Mouse (Mus musculus): ENCODE results near the gene Rpl3l.
"Not testable (repeated sequence)": the region's sequence is repeated elsewhere in the genome, so short reads cannot be mapped to it uniquely, and the experiment has no call there.

Gene Rpl3l

DNA sequence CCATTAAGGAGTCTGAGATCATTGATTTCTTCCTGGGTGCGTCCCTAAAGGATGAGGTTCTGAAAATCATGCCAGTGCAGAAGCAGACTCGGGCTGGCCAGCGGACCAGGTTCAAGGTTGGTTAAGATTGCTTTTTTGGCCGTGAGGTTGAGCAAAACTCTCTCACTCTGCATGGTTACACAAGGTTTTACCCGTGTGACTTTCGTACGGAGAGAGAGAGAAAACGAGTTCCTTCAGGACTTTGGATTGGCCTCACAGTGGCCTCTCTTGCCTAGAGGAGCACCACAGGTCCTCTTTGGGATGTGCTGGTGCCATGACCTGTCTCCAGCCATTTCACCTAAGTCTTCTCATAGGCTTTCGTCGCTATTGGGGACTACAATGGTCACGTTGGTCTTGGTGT lies 7.0 kb upstream of the Rpl3l start:
- not testable (repeated sequence) for DNase-seq

DNA sequence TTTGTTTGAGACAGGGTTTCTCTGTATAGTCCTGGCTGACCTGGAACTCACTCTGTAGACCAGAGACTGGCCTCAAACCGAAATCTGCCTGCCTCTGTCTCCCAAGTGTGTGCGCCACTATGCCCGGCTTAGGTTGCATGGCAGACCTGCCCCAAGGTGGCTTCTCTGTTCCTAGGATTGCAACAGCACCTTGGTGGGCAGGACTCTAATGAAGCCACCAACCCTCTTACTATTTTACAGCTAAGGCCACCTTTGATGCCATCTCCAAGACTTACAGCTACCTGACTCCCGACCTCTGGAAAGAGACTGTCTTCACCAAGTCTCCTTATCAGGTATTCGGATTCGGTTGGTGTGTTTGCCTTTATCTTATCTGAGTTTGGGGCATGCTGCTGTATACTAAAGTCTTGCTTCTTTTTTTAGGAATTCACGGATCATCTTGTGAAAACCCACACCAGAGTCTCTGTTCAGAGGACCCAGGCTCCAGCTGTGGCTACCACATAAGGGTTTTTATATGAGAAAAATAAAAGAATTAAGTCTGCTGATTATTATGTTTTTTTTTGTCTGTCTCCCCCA lies 6.2 kb upstream of the Rpl3l start:
- not testable (repeated sequence) for DNase-seq

DNA sequence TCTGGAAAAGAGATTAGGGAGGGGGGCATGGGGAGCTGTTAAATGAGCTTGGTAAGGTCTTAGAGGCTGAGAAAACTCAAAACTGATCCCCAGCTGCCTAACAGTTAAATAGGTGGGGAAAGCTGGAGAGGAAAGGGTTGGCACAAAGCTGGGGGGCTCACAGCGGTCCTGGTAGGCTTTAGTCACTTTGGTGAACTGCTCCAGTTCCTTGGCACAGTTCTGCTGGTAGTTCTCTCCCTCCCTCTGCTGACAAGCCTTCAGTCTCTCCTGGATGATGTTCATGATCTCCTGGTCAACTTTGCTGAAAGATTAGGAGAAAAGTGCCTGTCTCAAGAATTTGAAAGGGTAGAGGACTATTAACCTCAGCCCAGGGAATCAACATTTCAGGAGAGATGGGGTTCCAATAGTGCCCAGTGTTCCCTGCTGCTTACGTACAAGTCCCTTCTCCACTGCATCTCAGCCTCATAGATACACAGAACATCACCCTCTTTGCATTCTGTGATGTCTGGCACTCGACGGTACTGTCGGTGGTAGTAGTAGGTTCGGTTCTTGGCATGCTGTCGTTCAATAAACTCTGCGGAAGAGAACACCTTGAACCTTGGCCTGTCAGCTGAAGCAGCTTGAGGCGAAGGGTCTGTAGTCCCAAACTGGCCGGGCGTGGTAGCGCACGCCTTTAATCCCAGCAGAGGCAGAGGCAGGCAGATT lies 5.2 kb upstream of the Rpl3l start:
- no peak for DNase-seq

GRCm38 (mm10) chr17:24723122-24723880 lies 4.3 kb upstream of the Rpl3l start:
- DNase-seq: no peak

DNA sequence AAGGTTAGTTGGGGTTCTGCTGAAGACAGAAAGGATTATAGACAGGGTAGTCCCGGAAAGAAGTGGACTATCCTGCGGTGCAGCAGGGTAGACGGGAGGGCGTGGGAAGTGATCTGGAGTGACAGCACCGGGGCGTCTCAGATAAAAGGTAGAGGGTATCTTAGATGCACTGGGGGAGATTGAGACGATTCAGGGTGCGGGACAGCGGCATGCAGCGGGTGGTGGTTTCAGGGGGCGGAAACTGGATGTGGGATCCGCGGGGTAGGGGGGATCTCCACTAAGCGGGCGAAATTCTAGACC lies 3.8 kb upstream of the Rpl3l start:
- DNase-seq: no peak

DNA sequence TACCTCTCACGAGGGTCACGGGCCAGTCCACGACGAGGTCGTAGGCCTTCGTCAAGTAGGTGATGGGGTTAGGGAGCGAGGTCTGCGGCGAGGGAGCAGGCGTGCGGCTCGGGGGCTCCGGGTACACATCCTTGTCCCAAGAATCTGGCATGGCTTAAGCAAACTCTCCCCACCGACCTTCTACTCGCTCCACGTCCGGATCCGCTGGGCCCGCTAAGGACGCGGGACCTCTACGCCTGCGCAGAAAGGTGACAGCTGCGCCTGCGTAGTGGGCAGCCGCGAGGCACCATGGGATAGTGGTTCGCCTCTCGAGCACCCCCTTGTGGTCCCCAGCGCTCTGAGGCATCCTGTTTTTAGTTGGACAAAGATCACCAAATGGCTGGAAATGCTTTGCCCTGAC lies 3.4 kb upstream of the Rpl3l start, which contains the start of gene Ndufb10:
Gene Ndufb10 (minus strand): TSS at position 295 of the 400 bp plus-strand sequence.
- DNase-seq: peak; percentile 93

DNA sequence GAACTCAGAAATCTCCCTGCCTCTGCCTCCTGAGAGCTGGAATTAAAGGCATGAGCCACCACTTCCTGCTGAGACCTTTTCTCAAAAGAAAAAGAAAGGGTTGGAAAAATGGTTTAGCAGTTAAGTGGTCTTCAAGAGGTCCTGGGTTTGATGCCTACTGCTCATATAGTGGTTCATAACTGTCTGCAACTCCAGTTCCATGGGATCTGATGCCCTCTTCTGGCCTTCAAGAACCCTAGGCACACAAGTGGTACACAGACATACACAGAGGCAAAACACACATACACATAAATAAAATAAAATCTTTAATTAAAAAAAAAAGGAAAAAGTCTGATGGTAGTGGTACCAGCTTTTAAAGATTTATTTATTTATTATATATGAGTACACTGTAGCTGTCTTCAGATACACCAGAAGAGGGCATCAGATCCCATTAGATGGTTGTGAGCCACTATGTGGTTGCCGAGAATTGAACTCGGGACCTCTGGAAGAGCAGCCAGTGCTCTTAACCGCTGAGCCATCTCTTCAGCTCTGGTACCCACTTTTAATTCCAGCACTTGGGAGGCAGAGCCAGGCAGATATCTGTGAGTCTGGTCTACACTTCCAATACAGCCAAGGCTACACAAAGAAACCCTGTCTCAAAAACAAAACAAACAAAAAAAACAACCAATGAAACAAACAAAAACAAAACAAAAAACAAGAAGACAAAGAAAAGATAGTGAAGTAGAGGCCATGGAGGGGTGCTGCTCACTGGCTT lies 1.8 kb upstream of the Rpl3l start:
- DNase-seq: no peak

GRCm38 (mm10) chr17:24728184-24728583 lies 564 bp downstream of the Rpl3l start:
- DNase-seq: no peak

GRCm38 (mm10) chr17:24729067-24729466 lies 1.4 kb downstream of the Rpl3l start:
- no peak for DNase-seq

GRCm38 (mm10) chr17:24730787-24731186 lies 3.2 kb downstream of the Rpl3l start:
- no peak for DNase-seq

GRCm38 (mm10) chr17:24732233-24732935 lies 4.8 kb downstream of the Rpl3l start:
- no peak for DNase-seq

GRCm38 (mm10) chr17:24733434-24734050 lies 5.9 kb downstream of the Rpl3l start:
- no peak for DNase-seq

- no peak for DNase-seq
These were observed 6.9 kb downstream of the Rpl3l start for GRCm38 (mm10) chr17:24734513-24734912.

DNA sequence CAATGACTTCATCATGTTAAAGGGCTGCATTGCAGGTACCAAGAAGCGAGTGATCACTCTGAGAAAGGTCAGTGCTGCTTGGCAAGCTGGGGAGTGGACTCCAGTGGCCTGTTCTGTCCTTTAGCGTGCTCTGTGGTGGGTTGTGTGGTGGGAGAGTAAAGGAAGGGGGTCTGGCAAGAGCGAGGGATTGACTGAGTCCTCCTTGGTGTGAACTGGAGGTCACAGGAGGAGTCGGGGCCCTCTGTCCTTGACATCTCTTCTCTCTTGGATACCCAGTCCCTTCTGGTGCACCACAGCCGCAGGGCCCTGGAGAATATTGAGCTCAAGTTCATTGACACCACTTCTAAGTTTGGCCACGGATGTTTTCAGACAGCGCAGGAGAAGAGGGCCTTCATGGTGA lies 7.8 kb downstream of the Rpl3l start:
- DNase-seq: no peak

GRCm38 (mm10) chr17:24736330-24737051 lies 8.9 kb downstream of the Rpl3l start, which contains the start of gene Msrb1:
Gene Msrb1 (plus strand): TSS chr17:24736642.
- DNase-seq: peak; percentile 95

GRCm38 (mm10) chr17:24737135-24737810 lies 9.7 kb downstream of the Rpl3l start:
- DNase-seq: no peak

GRCm38 (mm10) chr17:24738238-24738637 lies 10.6 kb downstream of the Rpl3l start:
- no peak for DNase-seq

GRCm38 (mm10) chr17:24739926-24740325 lies 12.3 kb downstream of the Rpl3l start:
- no peak for DNase-seq

DNA sequence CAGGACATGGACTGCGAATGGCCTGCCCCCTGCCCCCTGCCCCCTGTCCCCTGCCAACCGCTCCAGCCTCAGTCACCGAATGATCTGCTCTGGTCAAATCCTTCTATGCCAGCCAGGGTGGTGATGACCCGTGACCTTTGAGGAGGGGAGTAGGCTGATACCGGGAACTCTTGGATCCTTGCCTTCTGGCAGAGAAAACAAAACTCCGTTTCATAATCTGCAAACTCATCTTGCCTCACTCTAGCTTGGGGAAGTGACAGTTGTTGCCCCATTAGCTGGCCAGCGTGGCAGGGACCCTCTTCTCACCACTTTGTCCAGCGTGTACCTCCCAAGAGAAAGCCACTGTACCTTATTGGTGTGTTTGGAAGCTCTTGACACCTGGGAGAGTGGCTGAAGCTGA lies 14.7 kb downstream of the Rpl3l start:
- no peak for DNase-seq

DNA sequence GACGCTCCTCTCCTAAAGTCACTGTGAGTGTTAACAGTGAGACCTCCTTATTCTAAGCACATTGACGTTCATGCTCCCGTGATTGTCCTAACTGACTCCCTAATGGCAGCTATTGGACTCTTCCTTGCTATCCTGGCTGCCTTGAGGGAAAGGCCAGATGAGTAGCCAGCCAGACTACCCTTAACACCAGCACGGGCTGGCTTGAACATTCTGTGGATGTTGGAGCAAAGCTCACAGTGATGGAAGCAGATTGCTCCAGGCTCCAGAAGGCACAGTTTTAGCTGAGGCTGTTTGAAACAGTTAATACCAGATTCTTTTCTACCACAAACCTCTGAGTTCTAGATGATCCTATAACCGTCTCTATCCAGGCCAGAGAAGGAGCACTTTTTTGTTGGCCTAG lies 16.3 kb downstream of the Rpl3l start:
- DNase-seq: no peak

GRCm38 (mm10) chr17:24744381-24744780 lies 16.8 kb downstream of the Rpl3l start:
- DNase-seq: no peak

Data from cerebellum, adult 11-12 months (tissue).